Mouse (Mus musculus): Measurements from ENCODE around the gene Pkp4. TPM values are rescaled to one million over a fixed set of nuclear protein-coding genes. Genes with fewer than 3 reads are reported as not detected.

The Pkp4 gene
- polyA plus RNA-seq, 1 experiment: 21.9 TPM

GRCm38 (mm10) chr2:59183541-59183940, 22.9 kb downstream of the Pkp4 start:
- WGBS: 81% methylated on average over 4 of the region's 4 CpGs
- no peaks in the 10 kb centered on the region for H3K27me3 ChIP-seq (ENCODE audit: control insufficient read depth, insufficient read depth, low read length)
- H3K27ac ChIP-seq (ENCODE audit: insufficient read depth, low read length): no peak overlapping the region
- H3K4me1 ChIP-seq (ENCODE audit: control insufficient read depth, insufficient read depth, insufficient read length): no peaks in the 10 kb centered on the region
- TF ChIP-seq CTCF (IDR thresholded peaks at IDR 0.05; ENCODE audit: extremely low read depth, insufficient read depth, insufficient read length, insufficient replicate concordance) (no peak), POLR2A (IDR thresholded peaks at IDR 0.05; ENCODE audit: low read depth, low read length) (no peak)
- no peaks in the 10 kb centered on the region for H3K36me3 ChIP-seq (ENCODE audit: control insufficient read depth, insufficient read depth, low read length)
- no peak overlapping the region for H3K4me3 ChIP-seq (ENCODE audit: extremely low read depth, insufficient read depth, insufficient read length)
- no peak for DNase-seq (ENCODE audit: low read depth in 1 of 2, low spot score in 2 of 2)

- TF ChIP-seq POLR2A (IDR thresholded peaks at IDR 0.05; ENCODE audit: low read depth, low read length) (no peak), CTCF (IDR thresholded peaks at IDR 0.05; ENCODE audit: extremely low read depth, insufficient read depth, insufficient read length, insufficient replicate concordance) (no peak)
- no peak overlapping the region for H3K4me3 ChIP-seq (ENCODE audit: extremely low read depth, insufficient read depth, insufficient read length)
- no peaks in the 10 kb centered on the region for H3K36me3 ChIP-seq (ENCODE audit: control insufficient read depth, insufficient read depth, low read length)
- H3K4me1 ChIP-seq (ENCODE audit: control insufficient read depth, insufficient read depth, insufficient read length): no peaks in the 10 kb centered on the region
- no peak overlapping the region for H3K27ac ChIP-seq (ENCODE audit: insufficient read depth, low read length)
- no peak for DNase-seq (ENCODE audit: low read depth in 1 of 2, low spot score in 2 of 2)
- WGBS: 86% methylated on average over 11 of the region's 11 CpGs
- no peaks in the 10 kb centered on the region for H3K27me3 ChIP-seq (ENCODE audit: control insufficient read depth, insufficient read depth, low read length)
These were observed 23.7 kb downstream of the Pkp4 start for GRCm38 (mm10) chr2:59184107-59185064.

- no peak for DNase-seq (ENCODE audit: low read depth in 1 of 2, low spot score in 2 of 2)
- no peak for TF ChIP-seq POLR2A (IDR thresholded peaks at IDR 0.05; ENCODE audit: low read depth, low read length)
- TF ChIP-seq CTCF (IDR thresholded peaks at IDR 0.05; ENCODE audit: extremely low read depth, insufficient read depth, insufficient read length, insufficient replicate concordance): no peak
- no peak overlapping the region for H3K4me3 ChIP-seq (ENCODE audit: extremely low read depth, insufficient read depth, insufficient read length)
- no peaks in the 10 kb centered on the region for H3K4me1 ChIP-seq (ENCODE audit: control insufficient read depth, insufficient read depth, insufficient read length)
- no peak overlapping the region for H3K27ac ChIP-seq (ENCODE audit: insufficient read depth, low read length)
- H3K36me3 ChIP-seq (ENCODE audit: control insufficient read depth, insufficient read depth, low read length): no peaks in the 10 kb centered on the region
- 93% methylated on average over 8 of the region's 8 CpGs for WGBS
- no peaks in the 10 kb centered on the region for H3K27me3 ChIP-seq (ENCODE audit: control insufficient read depth, insufficient read depth, low read length)
These were observed 25.5 kb downstream of the Pkp4 start for GRCm38 (mm10) chr2:59186122-59186521.

- Histone ChIP-seq H3K27me3 (ENCODE audit: control insufficient read depth, insufficient read depth, low read length) (no peaks in the 10 kb centered on the region), H3K4me1 (ENCODE audit: control insufficient read depth, insufficient read depth, insufficient read length) (no peaks in the 10 kb centered on the region), H3K4me3 (ENCODE audit: extremely low read depth, insufficient read depth, insufficient read length) (no peak overlapping the region), H3K27ac (ENCODE audit: insufficient read depth, low read length) (no peak overlapping the region), H3K36me3 (ENCODE audit: control insufficient read depth, insufficient read depth, low read length) (no peaks in the 10 kb centered on the region)
- TF ChIP-seq CTCF (IDR thresholded peaks at IDR 0.05; ENCODE audit: extremely low read depth, insufficient read depth, insufficient read length, insufficient replicate concordance): no peak
- TF ChIP-seq POLR2A (IDR thresholded peaks at IDR 0.05; ENCODE audit: low read depth, low read length): no peak
- 93% methylated on average over 6 of the region's 6 CpGs for WGBS
- no peak for DNase-seq (ENCODE audit: low read depth in 1 of 2, low spot score in 2 of 2)
These were observed 26.3 kb downstream of the Pkp4 start for GRCm38 (mm10) chr2:59186966-59187365.

GRCm38 (mm10) chr2:59188306-59188705, 27.7 kb downstream of the Pkp4 start:
- Histone ChIP-seq H3K36me3 (ENCODE audit: control insufficient read depth, insufficient read depth, low read length) (no peaks in the 10 kb centered on the region), H3K4me1 (ENCODE audit: control insufficient read depth, insufficient read depth, insufficient read length) (no peaks in the 10 kb centered on the region), H3K27ac (ENCODE audit: insufficient read depth, low read length) (no peak overlapping the region), H3K4me3 (ENCODE audit: extremely low read depth, insufficient read depth, insufficient read length) (no peak overlapping the region), H3K27me3 (ENCODE audit: control insufficient read depth, insufficient read depth, low read length) (no peaks in the 10 kb centered on the region)
- TF ChIP-seq POLR2A (IDR thresholded peaks at IDR 0.05; ENCODE audit: low read depth, low read length) (no peak), CTCF (IDR thresholded peaks at IDR 0.05; ENCODE audit: extremely low read depth, insufficient read depth, insufficient read length, insufficient replicate concordance) (no peak)
- DNase-seq (ENCODE audit: low read depth in 1 of 2, low spot score in 2 of 2): no peak
- WGBS: 92% methylated on average over 8 of the region's 8 CpGs

GRCm38 (mm10) chr2:59189661-59190185, 29.1 kb downstream of the Pkp4 start:
- DNase-seq (ENCODE audit: low read depth in 1 of 2, low spot score in 2 of 2): no peak
- WGBS: 92% methylated on average over 5 of the region's 5 CpGs
- TF ChIP-seq POLR2A (IDR thresholded peaks at IDR 0.05; ENCODE audit: low read depth, low read length): no peak
- no peak for TF ChIP-seq CTCF (IDR thresholded peaks at IDR 0.05; ENCODE audit: extremely low read depth, insufficient read depth, insufficient read length, insufficient replicate concordance)

GRCm38 (mm10) chr2:59190186-59190585, 29.5 kb downstream of the Pkp4 start:
- TF ChIP-seq POLR2A (IDR thresholded peaks at IDR 0.05; ENCODE audit: low read depth, low read length) (no peak), CTCF (IDR thresholded peaks at IDR 0.05; ENCODE audit: extremely low read depth, insufficient read depth, insufficient read length, insufficient replicate concordance) (no peak)
- 93% methylated on average over 10 of the region's 10 CpGs for WGBS
- Histone ChIP-seq H3K27ac (ENCODE audit: insufficient read depth, low read length) (no peak overlapping the region), H3K36me3 (ENCODE audit: control insufficient read depth, insufficient read depth, low read length) (no peaks in the 10 kb centered on the region), H3K4me1 (ENCODE audit: control insufficient read depth, insufficient read depth, insufficient read length) (no peaks in the 10 kb centered on the region), H3K27me3 (ENCODE audit: control insufficient read depth, insufficient read depth, low read length) (no peaks in the 10 kb centered on the region), H3K4me3 (ENCODE audit: extremely low read depth, insufficient read depth, insufficient read length) (no peak overlapping the region)
- no peak for DNase-seq (ENCODE audit: low read depth in 1 of 2, low spot score in 2 of 2)

More at GRCm38 (mm10) chr2:59189661-59190185, 29.1 kb downstream of the Pkp4 start:
- no peaks in the 10 kb centered on the region for H3K4me1 ChIP-seq (ENCODE audit: control insufficient read depth, insufficient read depth, insufficient read length)
- no peaks in the 10 kb centered on the region for H3K27me3 ChIP-seq (ENCODE audit: control insufficient read depth, insufficient read depth, low read length)
- H3K36me3 ChIP-seq (ENCODE audit: control insufficient read depth, insufficient read depth, low read length): no peaks in the 10 kb centered on the region
- no peak overlapping the region for H3K27ac ChIP-seq (ENCODE audit: insufficient read depth, low read length)
- no peak overlapping the region for H3K4me3 ChIP-seq (ENCODE audit: extremely low read depth, insufficient read depth, insufficient read length)

Data from spleen, adult 2 months (tissue).